Mouse (Mus musculus) granulocyte monocyte progenitor cell, adult 5-6 weeks (primary cell): ENCODE results near the gene Slc22a23. TPM values are rescaled to one million over a fixed set of nuclear protein-coding genes. Genes with fewer than 3 reads are reported as not detected.
A peak's percentile ranks its signal among the peaks of the same experiment; 100 is the strongest.

ENCODE experiments used
- ATAC-seq: replicated peaks from 2 replicates; pipeline ENCODE4 v1.8.0; 2016; ENCODE audit warnings: mild to moderate bottlenecking, moderate TSS enrichment, inconsistent platforms; ENCODE audit not compliant: poor library complexity, severe bottlenecking
- total RNA-seq, 2 experiments: library from RNA; stranded (forward) in 1 of 2; stranded (reverse) in 1 of 2; fragments of 200-712, 200-1000 nt in 1 of 2; fragments of >200 nt in 1 of 2; fragmentation: Nextera tagmentation in 1 of 2; gene quantifications; 2 replicates each; pipeline ENCODE4 v1.2.3; 2014 to 2017

Slc22a23 gene
- total RNA-seq, 2 experiments from 2014 or later = not detected

- no peak for ATAC-seq
These were observed 70.6 kb downstream of the Slc22a23 start for GRCm38 (mm10) chr13:34274417-34274816.

GRCm38 (mm10) chr13:34272275-34273054 is 72.5 kb downstream of the Slc22a23 start:
- no peak for ATAC-seq

- ATAC-seq = no peak
These were observed 73.3 kb downstream of the Slc22a23 start for GRCm38 (mm10) chr13:34271665-34272064.

GRCm38 (mm10) chr13:34270886-34271602 is 73.9 kb downstream of the Slc22a23 start:
- no peak for ATAC-seq

GRCm38 (mm10) chr13:34269376-34269991 is 75.5 kb downstream of the Slc22a23 start:
- ATAC-seq = no peak

- no peak for ATAC-seq
These were observed 77.9 kb downstream of the Slc22a23 start for GRCm38 (mm10) chr13:34266942-34267660.

GRCm38 (mm10) chr13:34266067-34266466 is 78.9 kb downstream of the Slc22a23 start:
- ATAC-seq = no peak

GRCm38 (mm10) chr13:34265576-34265975 is 79.4 kb downstream of the Slc22a23 start:
- no peak for ATAC-seq

- no peak for ATAC-seq
These were observed 79.9 kb downstream of the Slc22a23 start for GRCm38 (mm10) chr13:34265022-34265565.

GRCm38 (mm10) chr13:34264508-34264907 is 80.5 kb downstream of the Slc22a23 start:
- ATAC-seq = no peak

- no peak for ATAC-seq
These were observed 86.2 kb downstream of the Slc22a23 start for GRCm38 (mm10) chr13:34258765-34259164.

GRCm38 (mm10) chr13:34257177-34257576 is 87.8 kb downstream of the Slc22a23 start:
- ATAC-seq = no peak

- no peak for ATAC-seq
These were observed 88.3 kb downstream of the Slc22a23 start for GRCm38 (mm10) chr13:34256676-34257075.

- ATAC-seq = peak; percentile 76
These were observed 89.7 kb downstream of the Slc22a23 start for GRCm38 (mm10) chr13:34255297-34255696.

- ATAC-seq = peak; percentile 89
These were observed 90.3 kb downstream of the Slc22a23 start for GRCm38 (mm10) chr13:34254691-34255090.

- ATAC-seq = no peak
These were observed 91.2 kb downstream of the Slc22a23 start for GRCm38 (mm10) chr13:34253736-34254135.

GRCm38 (mm10) chr13:34248941-34249920 is 95.8 kb downstream of the Slc22a23 start:
- no peak for ATAC-seq

GRCm38 (mm10) chr13:34248107-34248506 is 96.9 kb downstream of the Slc22a23 start:
- no peak for ATAC-seq

- ATAC-seq = no peak
These were observed 98.2 kb downstream of the Slc22a23 start for GRCm38 (mm10) chr13:34246821-34247220.
